Mouse (Mus musculus) layer of hippocampus, adult 8-10 months (tissue): ENCODE measurements around the gene Trip10. TPM values are rescaled to one million over a fixed set of nuclear protein-coding genes. Genes with fewer than 3 reads are reported as not detected.

Experiments used
- DNase-seq, 2 experiments: peaks; one replicate each; pipeline ENCODE4 v3.0.0; 2022; ENCODE audit warnings: low spot score in 2 of 2
- total RNA-seq, 4 experiments: library from RNA; stranded (reverse); gene quantifications; 2 replicates each; pipeline ENCODE4 v1.2.4; 2022

The Trip10 gene
- total RNA-seq, 4 experiments from 2014 or later, result 8.1 to 12.3 (median 11.6) TPM

DNA sequence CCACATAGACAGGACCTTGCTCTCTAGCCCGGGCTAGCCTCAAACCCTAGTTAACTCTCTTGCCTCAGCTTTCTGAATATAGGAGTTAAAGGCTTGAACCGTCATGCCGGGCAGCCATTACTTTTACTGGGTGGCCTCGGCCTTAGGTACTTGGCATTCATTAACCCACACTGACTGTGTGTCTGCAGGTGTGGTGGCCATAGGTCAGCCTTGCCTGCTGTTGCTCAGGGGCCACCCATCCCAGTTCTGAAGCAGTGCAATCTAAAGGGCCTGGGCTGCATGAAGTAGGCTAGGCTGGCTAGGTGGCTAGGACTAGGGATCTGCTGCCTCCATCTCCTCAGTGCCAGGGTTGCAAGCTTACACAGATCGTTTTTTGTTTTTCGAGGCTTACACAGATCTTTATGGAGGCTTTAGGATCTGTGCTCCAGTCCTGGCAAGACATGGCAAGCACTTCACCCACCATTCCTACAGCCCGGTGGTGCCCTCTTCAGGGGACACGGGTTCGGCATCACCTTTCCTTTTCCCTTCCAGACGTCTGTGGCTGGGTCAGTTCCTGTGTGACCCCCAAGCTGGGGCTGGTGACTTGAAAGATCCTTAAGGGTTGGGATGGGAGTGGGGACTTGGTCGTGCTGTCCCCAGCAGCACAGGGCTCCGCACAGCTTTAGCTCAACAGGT, 14.9 kb upstream of the Trip10 start:
- DNase-seq, result no peak

GRCm38 (mm10) chr17:57235803-57236202, 13.5 kb upstream of the Trip10 start:
- no peak for DNase-seq

- DNase-seq, result no peak
Observed at GRCm38 (mm10) chr17:57237181-57237580, 12.1 kb upstream of the Trip10 start.

DNA sequence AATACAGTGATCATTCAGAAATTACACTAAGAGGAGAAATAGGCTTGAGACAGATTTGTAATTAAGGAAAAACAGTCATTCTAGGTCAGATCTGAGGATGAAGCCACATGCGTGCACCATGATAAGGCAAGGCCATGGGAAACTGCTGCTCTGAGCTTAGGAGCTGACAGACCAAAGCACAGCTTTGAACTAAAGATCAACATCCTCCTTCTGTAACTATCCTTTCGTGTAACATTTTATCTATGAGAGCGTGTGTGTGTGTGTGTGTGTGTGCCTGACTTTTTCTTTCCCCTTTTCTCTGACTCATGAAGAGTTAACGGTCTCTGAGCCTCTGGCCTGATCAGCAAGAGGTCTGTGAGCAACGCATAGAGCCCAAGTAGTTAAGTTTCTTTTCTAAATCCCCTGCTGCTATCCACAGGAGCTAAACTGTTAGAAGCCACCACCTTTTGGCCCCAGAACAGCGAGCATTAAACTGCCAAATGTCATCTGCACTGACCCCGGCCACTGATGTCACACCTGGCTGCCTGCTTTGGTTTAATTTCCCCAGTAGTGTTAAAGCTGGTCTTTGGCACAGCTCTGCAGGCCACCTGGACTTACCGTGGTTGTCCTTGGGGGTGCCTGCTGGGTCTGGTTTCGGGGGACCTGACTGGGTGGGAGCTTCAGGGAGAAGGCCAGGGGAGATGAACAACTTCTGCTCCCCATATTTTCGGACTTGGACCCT, 5.4 kb upstream of the Trip10 start:
- DNase-seq, result no peak

DNA sequence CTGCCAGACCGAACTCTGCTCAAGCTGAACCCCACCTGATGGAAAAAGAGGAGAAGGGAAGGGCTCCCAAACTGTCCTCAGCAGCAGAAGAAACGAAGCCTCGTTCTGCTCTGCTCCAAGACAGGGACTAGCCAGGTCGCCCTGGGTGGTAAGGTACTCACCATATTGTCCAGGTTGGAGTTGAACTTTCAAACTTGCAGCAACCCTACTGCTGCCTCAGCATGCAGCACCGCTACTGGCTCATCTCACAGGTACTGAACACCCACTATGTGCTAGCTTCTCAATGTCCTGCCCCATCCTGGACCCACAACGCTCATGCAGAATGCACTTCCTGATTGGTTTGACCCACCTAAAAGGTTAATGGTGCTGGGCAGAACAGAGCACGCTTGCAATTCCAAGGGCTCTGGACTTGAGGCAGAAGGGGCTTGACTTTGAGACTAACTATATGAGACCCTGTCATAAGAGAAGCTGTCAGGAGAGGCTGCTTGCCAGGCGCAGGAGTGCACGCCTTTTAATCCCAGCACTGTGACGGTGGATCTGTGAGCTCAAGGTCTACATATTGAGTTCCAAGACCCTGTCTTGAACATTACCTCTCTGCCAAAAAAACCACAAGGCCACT, 3.8 kb upstream of the Trip10 start:
- no peak for DNase-seq

DNA sequence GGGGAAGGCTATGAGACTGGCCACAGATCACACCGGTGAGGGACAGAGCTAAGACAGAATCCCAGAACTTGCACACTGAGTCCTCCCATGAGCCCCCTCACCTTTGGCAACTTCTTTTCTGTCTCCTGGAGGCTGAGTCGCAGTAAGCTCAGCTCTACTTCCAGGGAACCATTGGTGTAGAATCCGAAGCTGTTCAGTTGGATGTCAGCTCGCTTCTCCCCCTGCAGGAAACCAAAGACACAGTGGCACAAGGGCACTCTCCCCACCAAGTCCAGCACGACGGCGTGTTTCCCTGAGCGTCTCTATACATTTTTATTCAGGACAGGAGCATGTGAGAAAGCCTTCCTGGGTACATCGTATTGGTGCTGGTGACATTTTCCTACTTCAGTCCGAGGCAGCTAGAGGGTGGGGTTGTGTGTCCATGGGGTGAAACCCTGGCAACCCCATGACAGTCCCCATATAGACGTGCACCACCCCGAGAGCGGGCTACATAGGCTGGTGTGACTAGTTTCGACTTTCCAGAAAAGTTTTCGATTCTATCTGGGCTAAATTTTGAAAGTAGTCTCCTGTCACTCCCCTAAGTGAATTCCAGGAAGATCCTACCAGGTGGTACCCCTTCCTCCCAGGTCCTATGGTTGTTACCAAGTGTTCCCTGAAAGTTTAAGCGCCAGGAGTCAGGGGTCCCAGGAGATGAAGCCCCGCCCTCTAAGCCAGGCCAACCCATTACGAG, 2.4 kb upstream of the Trip10 start:
- no peak for DNase-seq

- DNase-seq, result peak; percentile 97 to 99
Observed at GRCm38 (mm10) chr17:57247393-57248200, 1.7 kb upstream of the Trip10 start.

GRCm38 (mm10) chr17:57248201-57248699, 1.0 kb upstream of the Trip10 start, which contains the start of gene Gpr108:
TSS of gene Gpr108 (minus strand) at chr17:57248446.
- peak; percentile 85 for DNase-seq

GRCm38 (mm10) chr17:57248771-57249170, 484 bp upstream of the Trip10 start:
- DNase-seq, result peak in 1 of 2 experiments; percentile 17

DNA sequence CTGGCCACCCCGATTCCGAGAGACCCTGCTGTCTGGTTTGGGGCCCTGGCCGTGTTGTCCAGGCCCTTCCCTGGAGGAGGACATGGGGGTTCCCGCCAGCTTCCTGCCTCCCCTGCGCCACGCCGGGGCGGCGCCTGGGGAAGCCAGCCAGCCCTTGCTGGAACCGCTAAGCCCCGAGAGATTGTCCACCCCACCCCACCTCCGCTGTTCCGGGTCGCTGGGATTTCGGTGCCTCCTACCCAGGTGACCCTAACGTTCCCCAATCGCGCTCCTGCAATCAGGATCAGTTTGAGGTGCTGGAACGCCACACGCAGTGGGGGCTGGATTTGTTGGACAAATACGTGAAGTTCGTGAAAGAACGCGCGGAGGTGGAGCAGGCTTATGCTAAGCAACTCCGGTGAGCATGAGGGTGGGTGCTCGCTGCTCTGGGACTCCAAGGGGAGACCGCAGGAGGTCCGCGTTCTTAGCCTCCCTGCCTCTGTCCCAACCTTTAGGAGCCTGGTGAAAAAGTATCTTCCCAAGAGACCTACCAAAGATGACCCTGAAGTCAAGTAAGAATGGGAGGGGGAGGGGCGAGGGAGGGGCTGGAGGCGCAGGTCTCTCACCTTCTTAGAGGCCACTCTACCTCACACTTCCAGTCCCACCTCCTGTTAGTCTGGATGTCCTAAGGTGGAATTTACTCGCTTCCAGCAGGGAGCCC, 1.4 kb downstream of the Trip10 start:
- DNase-seq, result no peak

DNA sequence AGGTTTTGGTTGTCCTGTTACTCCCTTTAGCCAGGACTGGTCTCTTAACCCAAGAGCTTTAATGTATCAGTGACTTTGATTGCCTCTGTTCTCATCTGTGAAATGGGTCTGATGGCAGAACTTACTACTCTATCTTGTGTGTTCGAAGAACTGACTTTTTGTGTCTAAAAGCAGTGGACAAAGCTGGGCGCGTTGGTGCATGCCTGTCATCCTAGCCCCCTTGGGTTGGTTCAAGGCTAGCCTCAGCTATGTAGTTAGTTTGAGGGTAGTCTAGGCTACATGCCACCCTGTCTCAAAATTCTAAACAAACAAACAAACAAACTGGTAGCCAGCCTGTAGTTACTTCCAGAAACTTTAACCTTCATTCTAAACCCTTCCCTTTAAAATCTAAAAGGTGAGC, 2.2 kb downstream of the Trip10 start:
- no peak for DNase-seq

GRCm38 (mm10) chr17:57253306-57253705, 4.1 kb downstream of the Trip10 start:
- no peak for DNase-seq

DNA sequence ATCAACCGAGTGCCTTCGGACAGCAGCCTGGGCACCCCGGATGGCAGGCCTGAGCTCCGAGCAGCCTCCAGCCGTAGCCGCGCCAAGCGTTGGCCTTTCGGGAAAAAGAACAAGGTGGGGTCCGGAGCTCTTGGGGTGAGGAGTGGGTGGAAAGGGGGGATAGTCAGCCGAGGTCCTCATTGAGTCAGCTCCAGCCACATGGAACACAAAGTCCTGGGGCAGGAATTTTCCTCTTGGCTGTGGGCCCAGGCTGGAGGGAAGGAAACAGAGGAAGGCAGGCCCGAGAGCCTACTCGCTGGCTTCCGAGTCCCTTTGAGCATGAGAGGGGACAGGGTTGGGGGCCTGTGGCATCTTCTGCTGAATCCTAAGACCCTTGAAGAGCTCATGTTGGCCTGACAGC, 6.1 kb downstream of the Trip10 start:
- no peak for DNase-seq

GRCm38 (mm10) chr17:57256921-57257485, 7.7 kb downstream of the Trip10 start:
- DNase-seq, result no peak

GRCm38 (mm10) chr17:57258191-57258590, 8.9 kb downstream of the Trip10 start:
- no peak for DNase-seq

DNA sequence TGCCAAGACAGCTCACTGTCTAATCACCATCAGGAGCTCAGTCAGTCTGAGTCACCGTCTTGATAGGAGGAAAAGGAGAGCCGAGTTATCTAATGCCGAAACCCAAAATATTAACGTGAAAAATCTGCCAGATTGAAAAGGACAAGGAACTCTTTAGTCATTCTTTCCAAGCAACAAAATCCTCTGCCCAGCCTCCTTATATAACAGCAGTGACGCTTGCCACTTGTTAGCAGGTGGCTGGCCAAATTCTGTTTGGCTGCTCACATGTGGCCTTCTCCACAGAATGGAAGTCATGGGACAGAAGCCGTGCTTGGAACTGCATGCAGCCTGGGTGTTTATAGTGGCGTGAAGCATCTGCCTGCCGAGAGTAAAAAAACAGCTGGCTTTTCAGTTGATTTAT, 10.5 kb downstream of the Trip10 start:
- peak in 1 of 2 experiments; percentile 52 for DNase-seq

DNA sequence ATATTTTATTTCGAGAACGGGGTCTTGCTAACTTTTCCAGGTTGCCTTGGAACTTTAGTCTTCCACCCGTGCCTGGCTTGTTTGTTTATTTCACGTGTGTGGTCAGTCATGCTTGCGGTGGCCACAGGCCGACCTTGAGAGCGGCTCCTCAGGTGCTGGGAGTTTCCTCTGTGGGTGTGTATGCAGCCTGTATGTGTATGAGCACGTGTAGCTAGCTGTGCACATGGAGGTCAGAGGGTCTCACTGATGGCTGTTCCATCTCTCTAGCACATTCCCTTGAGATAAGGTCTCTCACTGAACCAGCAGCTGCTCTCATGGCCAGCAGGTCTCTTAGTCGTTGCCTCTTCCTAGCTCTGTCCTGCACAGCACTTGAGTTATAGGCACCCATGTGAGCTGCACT, 11.1 kb downstream of the Trip10 start:
- no peak for DNase-seq

GRCm38 (mm10) chr17:57261286-57261685, 12.0 kb downstream of the Trip10 start:
- DNase-seq, result no peak

DNA sequence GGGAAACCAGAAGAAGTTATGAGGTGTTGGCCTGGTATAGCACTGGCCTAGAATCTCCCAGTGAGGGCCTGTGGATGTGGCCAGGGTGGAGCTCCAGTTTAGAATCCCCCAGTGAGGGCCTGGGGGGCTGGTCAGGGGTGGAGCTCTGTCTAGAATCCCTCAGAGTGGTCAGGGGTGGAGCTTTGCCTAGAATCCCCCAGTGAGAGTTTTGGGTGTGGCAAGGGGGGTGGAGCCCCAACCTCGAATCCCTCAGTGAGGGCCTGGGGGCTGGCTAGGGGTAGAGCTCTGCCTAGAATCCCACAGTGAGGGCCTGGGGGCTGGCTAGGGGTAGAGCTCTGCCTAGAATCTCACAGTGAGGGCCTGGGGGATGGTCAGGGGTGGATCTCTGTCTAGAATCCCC, 12.5 kb downstream of the Trip10 start:
- DNase-seq, result no peak
